Mouse (Mus musculus) heart, postnatal 0 days (tissue): ENCODE measurements around the gene Chd9.

Experiments
- CTCF ChIP-seq: IDR thresholded peaks from 2 replicates; pipeline ENCODE4 v1.5.1; 2016; ENCODE audit warnings: antibody characterized with exemption, control low read depth, low read depth
- EP300 ChIP-seq: IDR thresholded peaks from 2 replicates; pipeline ENCODE4 v1.6.1; 2016; ENCODE audit warnings: antibody characterized with exemption, low read depth

GRCm38 (mm10) chr8:91070275-91070859, 242.2 kb downstream of the Chd9 start:
- TF ChIP-seq EP300 (no peak), CTCF (no peak)
